Mouse (Mus musculus) lung, postnatal 0 days (tissue): ENCODE data around the gene Nxpe4. TPM values are rescaled to one million over a fixed set of nuclear protein-coding genes. Genes with fewer than 3 reads are reported as not detected.
A peak's percentile ranks its signal among the peaks of the same experiment; 100 is the strongest.

Experiments
- ATAC-seq: fragments of 200-750 bp; cut with Nextera tagmentation; 2 replicates; pipeline ENCODE4 v1.8.0; 2017; ENCODE audit warnings: moderate library complexity
- DNase-seq: peaks from one replicate; pipeline ENCODE4 v3.0.0-alpha.2; 2016; ENCODE audit warnings: low spot score
- H3K27ac ChIP-seq: fragments of 300-500 bp; sonication (generic); 2 replicates; pipeline ENCODE4 v1.5.1; 2014; ENCODE audit warnings: antibody characterized with exemption, mild to moderate bottlenecking, low read length, mixed read lengths
- H3K27me3 ChIP-seq: fragments of 300-500 bp; sonication (generic); replicated peaks from 2 replicates; pipeline ENCODE4 v1.6.1; 2014; ENCODE audit warnings: low read length, mixed read lengths; ENCODE audit not compliant: insufficient read depth
- H3K36me3 ChIP-seq: fragments of 300-500 bp; sonication (generic); 2 replicates; pipeline ENCODE4 v1.6.1; 2014; ENCODE audit warnings: low read length, mixed read lengths; ENCODE audit not compliant: insufficient read depth
- H3K4me1 ChIP-seq: fragments of 300-500 bp; sonication (generic); 2 replicates; pipeline ENCODE4 v1.6.1; 2014; ENCODE audit warnings: antibody characterized with exemption, low read depth, low read length, mixed read lengths; ENCODE audit not compliant: insufficient read depth
- H3K4me2 ChIP-seq: fragments of 300-500 bp; sonication (generic); replicated peaks from 2 replicates; pipeline ENCODE4 v1.6.1; 2014; ENCODE audit warnings: low read depth, mild to moderate bottlenecking, low read length, moderate library complexity, mixed read lengths
- H3K4me3 ChIP-seq: fragments of 300-500 bp; sonication (generic); 2 replicates; pipeline ENCODE4 v1.5.1; 2014; ENCODE audit warnings: low read depth, low read length
- H3K9ac ChIP-seq: fragments of 300-500 bp; sonication (generic); replicated peaks from 2 replicates; pipeline ENCODE4 v1.6.1; 2014; ENCODE audit warnings: low read depth, mild to moderate bottlenecking
- H3K9me3 ChIP-seq: fragments of 300-500 bp; sonication (generic); 2 replicates; pipeline ENCODE4 v1.6.1; 2016; ENCODE audit warnings: low read length, mixed read lengths
- CTCF ChIP-seq: IDR thresholded peaks from 2 replicates; pipeline ENCODE4 v1.5.1; 2016; ENCODE audit warnings: antibody characterized with exemption, mild to moderate bottlenecking
- EP300 ChIP-seq: IDR thresholded peaks from 2 replicates; pipeline ENCODE4 v1.6.1; 2016; ENCODE audit warnings: antibody characterized with exemption, mild to moderate bottlenecking, control low read depth
- WGBS: fragments of 180-500 bp; shearing (Covaris S2); extraction: QIAGEN DNeasy Blood & Tissue Kit; methylation state at CpG from one replicate; pipeline ENCODE4 v1.1.7; 2014; 5-methylcytosine and 5-hydroxymethylcytosine counted together
- polyA plus RNA-seq: library from polyadenylated mRNA; unstranded; fragments of >200 nt; fragmentation: Nextera tagmentation; extraction: Ambion mirVana; gene quantifications from 2 replicates; pipeline ENCODE4 v1.2.1, GENCODE M21; 2015

Gene Nxpe4
- polyA plus RNA-seq, 1 experiment from 2014 or later = 8.6 TPM

DNA sequence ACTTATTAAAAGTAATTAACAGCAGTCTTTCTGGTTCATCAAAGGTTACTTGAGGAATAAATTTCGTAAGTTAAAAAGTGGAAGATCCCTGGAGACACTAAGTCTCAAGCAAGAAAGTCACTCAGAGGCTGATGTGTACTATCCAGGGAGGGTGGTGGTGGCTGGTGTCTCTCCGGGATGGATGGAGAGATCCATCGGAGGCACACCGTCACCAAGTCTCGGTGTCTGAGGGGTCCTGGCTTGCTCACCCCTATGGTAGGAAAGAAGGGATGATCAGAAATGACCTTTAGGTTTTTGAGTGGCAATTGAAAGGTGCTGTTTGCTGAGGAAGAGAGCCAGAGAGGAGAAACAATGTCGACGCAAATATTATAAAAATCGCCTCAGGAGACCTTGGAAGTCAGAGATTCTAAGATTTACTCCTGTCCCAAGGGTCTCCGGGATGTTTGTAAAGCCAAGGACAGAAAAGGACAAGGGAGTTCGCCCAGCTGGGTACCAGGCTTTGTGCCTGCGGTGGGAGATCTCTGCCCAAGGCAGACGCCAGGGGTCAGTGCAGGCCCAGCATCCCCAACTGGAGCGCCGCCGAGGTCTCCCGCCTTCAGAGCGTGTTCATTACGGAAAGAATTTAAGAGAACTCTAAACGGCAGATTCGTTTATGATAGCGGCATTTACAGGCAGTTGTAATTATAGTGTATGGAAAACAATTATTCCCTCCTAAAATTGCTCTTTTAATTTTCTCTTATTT is 104.6 kb downstream of the Nxpe4 start:
- 10% methylated on average over 21 of the region's 21 CpGs for WGBS
- TF ChIP-seq EP300 (no peak), CTCF (peak; percentile 89)
- H3K27me3 ChIP-seq = no peaks in the 10 kb centered on the region
- H3K9me3 ChIP-seq = no peaks in the 10 kb centered on the region
- H3K27ac ChIP-seq = no peak overlapping the region
- peak overlapping the region; percentile 64 for H3K4me2 ChIP-seq
- ATAC-seq = peak; percentile 94
- no peaks in the 10 kb centered on the region for H3K4me1 ChIP-seq
- DNase-seq = peak; percentile 76
- H3K36me3 ChIP-seq = no peaks in the 10 kb centered on the region
- H3K4me3 ChIP-seq = peak overlapping the region; percentile 33
- no peak overlapping the region for H3K9ac ChIP-seq

- DNase-seq (peak; percentile 62), ATAC-seq (peak; percentile 93)
- Histone ChIP-seq H3K36me3 (no peaks in the 10 kb centered on the region), H3K4me3 (peak overlapping the region; percentile 33), H3K4me2 (peak overlapping the region; percentile 64), H3K27ac (no peak overlapping the region), H3K9me3 (no peaks in the 10 kb centered on the region), H3K9ac (no peak overlapping the region), H3K27me3 (no peaks in the 10 kb centered on the region), H3K4me1 (no peaks in the 10 kb centered on the region)
- TF ChIP-seq EP300 = no peak
- no peak for TF ChIP-seq CTCF
- under 1% methylated on average over 16 of the region's 16 CpGs for WGBS
These were observed 105.2 kb downstream of the Nxpe4 start for GRCm38 (mm10) chr9:48267028-48267441.

DNA sequence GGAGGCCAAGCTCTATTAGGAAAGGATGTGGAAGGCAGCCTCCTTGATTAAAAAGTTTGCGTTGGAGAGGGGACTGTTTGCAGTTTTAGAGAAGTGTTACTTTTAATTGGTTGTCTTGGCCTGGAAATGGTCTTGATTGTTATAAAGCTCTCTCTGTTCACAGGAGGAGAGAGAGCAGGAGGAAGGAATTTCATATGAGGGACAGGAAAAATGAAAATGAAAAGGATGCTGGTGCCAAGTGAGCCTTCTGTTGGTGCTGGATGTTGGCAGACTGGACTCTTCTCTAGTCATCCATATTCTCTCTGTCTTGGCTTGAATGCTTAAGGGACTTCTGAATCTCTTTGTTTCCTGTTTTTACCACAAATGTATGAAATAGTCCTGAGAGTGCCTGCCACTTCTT is 106.1 kb downstream of the Nxpe4 start:
- H3K27ac ChIP-seq = no peak overlapping the region
- no peak overlapping the region for H3K9ac ChIP-seq
- no peak for TF ChIP-seq CTCF
- TF ChIP-seq EP300 = no peak
- H3K4me1 ChIP-seq = no peaks in the 10 kb centered on the region
- no peaks in the 10 kb centered on the region for H3K27me3 ChIP-seq
- H3K4me3 ChIP-seq = no peak overlapping the region
- H3K36me3 ChIP-seq = no peaks in the 10 kb centered on the region
- no peaks in the 10 kb centered on the region for H3K9me3 ChIP-seq
- WGBS = 40% methylated on average over 1 of the region's 1 CpGs
- H3K4me2 ChIP-seq = no peak overlapping the region
- DNase-seq = no peak
- no peak for ATAC-seq

- H3K27ac ChIP-seq = no peak overlapping the region
- DNase-seq = no peak
- no peak overlapping the region for H3K9ac ChIP-seq
- 79% methylated on average over 15 of the region's 15 CpGs for WGBS
- ATAC-seq = no peak
- no peak overlapping the region for H3K4me2 ChIP-seq
- no peaks in the 10 kb centered on the region for H3K27me3 ChIP-seq
- no peaks in the 10 kb centered on the region for H3K9me3 ChIP-seq
- TF ChIP-seq CTCF (no peak), EP300 (no peak)
- H3K4me1 ChIP-seq = no peaks in the 10 kb centered on the region
- H3K36me3 ChIP-seq = no peaks in the 10 kb centered on the region
- no peak overlapping the region for H3K4me3 ChIP-seq
These were observed 115.0 kb downstream of the Nxpe4 start for GRCm38 (mm10) chr9:48276831-48277230.

GRCm38 (mm10) chr9:48284221-48284620 is 122.4 kb downstream of the Nxpe4 start:
- TF ChIP-seq EP300 (no peak), CTCF (no peak)

DNA sequence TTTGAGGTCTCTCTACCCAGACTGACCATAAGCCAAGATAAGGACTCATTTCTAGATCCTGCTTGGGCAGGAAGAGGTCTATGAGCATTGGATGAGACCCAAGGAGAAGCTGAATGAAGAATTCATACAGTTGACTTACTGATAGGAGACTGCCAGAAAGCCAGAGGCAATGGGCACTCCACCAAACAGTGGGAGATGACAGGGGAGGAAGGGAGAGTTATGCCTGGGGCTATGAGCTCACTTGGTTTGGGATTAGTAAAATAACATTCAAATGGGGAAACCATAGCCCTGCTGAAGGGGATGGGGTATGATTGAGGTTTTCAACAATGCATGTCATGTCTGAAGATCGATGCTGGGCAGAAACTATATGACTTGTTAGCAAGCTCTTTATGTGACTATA is 128.5 kb downstream of the Nxpe4 start:
- Histone ChIP-seq H3K9me3 (no peaks in the 10 kb centered on the region), H3K9ac (no peak overlapping the region), H3K27ac (no peak overlapping the region), H3K36me3 (no peaks in the 10 kb centered on the region), H3K4me2 (no peak overlapping the region), H3K4me1 (no peaks in the 10 kb centered on the region), H3K4me3 (no peak overlapping the region), H3K27me3 (no peaks in the 10 kb centered on the region)
- no peak for ATAC-seq
- DNase-seq = no peak
- TF ChIP-seq CTCF (no peak), EP300 (no peak)
- 80% methylated on average over 1 of the region's 1 CpGs for WGBS

More at GRCm38 (mm10) chr9:48284221-48284620, 122.4 kb downstream of the Nxpe4 start:
- Histone ChIP-seq H3K27ac (no peak overlapping the region), H3K4me1 (no peaks in the 10 kb centered on the region), H3K27me3 (no peaks in the 10 kb centered on the region), H3K4me2 (no peak overlapping the region), H3K4me3 (no peak overlapping the region), H3K36me3 (no peaks in the 10 kb centered on the region), H3K9ac (no peak overlapping the region), H3K9me3 (no peaks in the 10 kb centered on the region)
- ATAC-seq (no peak), DNase-seq (no peak)
- 88% methylated on average over 8 of the region's 8 CpGs for WGBS
